Mouse (Mus musculus) thymus, adult 2 months (tissue): Measurements from ENCODE around the gene Gsk3b.

Experiments
- CTCF ChIP-seq: fragments of 200-500 bp; IDR thresholded peaks from 2 replicates; pipeline ENCODE4 v1.5.1; 2012; ENCODE audit warnings: mild to moderate bottlenecking, control low read depth, low read length, moderate library complexity, borderline replicate concordance; ENCODE audit not compliant: control insufficient read depth, poor library complexity, insufficient read depth; ENCODE audit errors: extremely low read depth
- POLR2A ChIP-seq: fragments of 200-500 bp; IDR thresholded peaks from 2 replicates; pipeline ENCODE4 v1.6.1; 2012; ENCODE audit warnings: mild to moderate bottlenecking, low read length, control low read depth, moderate library complexity; ENCODE audit not compliant: control insufficient read depth, poor library complexity, insufficient read depth; ENCODE audit errors: extremely low read depth

DNA sequence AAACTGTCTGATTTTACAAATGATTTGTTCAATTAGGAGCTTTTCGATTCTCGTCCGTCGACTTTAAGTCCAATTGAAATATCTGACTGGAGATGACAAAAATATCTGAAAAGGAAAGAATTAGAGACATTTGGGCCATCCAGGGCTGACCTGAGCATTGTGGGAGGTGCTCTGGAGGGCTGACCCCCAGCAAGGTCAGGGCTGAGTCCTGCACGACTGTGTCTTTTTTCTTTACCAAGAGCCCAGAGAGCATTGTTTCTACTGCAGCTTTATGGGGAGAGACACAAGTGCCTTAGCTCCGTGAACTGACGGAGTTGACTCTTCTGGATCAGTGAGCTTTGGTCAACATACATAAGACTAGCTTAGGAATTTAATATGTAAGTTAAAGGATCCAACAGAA is 43.4 kb downstream of the Gsk3b start:
- no peak for TF ChIP-seq POLR2A
- no peak for TF ChIP-seq CTCF
